Mouse (Mus musculus) right cerebral cortex, adult 18-20 months (tissue): ENCODE results near the gene Poll.

Experiments
- DNase-seq: peaks from one replicate; pipeline ENCODE4 v3.0.0; 2022; ENCODE audit warnings: mixed read lengths

The Poll gene

DNA sequence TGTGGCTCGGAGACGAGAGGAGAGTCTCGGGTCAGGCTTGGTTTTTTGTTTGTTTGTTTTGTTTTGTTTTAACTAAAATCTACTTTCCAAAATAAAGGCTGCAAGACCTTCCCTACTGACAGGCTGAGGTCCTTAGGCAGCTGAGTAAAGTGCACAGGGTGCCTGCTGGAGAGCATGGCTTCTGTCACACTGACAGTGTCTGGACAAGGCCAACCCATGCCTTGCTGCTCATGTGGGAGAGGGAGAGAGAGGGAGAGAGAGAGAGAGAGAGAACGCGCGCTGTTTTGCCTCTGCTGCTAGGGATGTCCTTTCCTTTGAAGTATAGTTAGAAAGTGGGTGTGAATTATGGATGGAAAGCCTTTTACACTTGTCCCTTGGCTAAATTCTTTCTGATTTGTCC, 28.8 kb downstream of the Poll start:
- no peak for DNase-seq

DNA sequence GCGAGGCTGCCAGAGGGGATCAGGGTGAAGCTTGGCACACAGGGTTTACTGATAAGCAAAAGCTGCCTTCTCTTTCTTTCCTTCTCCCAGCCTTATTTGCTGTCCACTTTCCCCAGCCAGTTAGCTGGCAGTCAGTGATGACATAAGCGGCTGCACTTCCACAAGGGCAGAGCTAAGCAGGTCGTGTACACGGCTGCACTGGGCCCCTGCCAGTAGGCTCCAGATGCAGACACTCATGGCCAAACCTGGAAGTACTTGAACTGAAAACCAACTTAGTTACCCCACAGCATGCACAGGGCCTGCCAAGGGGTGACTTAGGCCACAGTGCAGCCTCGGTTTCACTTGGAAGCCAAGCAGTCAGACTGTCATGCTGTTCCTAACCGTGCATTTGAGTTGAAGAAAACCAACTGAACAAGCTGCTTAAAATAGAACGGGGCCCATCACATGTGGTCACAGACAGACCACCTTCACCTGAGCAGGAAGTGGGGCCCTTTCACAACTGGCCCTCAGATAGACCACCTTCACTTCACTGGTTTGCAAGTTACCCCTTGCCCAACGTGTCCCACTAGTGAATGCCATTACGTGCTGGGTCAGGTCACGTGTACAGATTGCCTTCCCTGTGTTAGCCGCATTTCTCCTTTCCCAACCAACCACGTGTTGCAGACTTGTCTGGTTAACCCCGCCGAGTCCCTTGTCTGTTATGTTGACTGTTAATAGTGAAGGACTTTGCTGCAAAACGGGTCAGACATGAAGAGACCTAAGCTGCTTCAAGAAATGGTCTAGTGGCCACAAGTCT, 29.9 kb downstream of the Poll start:
- no peak for DNase-seq

DNA sequence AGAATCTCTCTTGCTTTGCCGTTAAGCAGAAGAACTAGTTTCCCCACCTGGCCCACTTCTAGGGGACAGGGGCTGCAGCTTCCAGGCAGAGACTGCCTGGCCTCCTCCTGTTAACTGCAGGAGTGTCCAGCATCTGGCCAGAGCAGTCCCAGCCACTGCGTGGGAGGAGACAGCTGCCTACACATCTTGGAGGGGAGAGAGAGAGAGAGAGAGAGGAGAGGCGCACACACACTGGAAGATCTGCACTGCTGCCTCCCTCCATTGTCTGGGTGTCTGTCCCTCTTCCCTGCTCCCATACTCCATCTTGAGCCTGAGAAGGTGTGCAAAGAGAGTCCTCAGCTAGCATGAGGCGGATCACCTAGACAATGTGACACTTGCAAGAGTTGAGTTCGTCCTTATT, 31.0 kb downstream of the Poll start:
- no peak for DNase-seq

DNA sequence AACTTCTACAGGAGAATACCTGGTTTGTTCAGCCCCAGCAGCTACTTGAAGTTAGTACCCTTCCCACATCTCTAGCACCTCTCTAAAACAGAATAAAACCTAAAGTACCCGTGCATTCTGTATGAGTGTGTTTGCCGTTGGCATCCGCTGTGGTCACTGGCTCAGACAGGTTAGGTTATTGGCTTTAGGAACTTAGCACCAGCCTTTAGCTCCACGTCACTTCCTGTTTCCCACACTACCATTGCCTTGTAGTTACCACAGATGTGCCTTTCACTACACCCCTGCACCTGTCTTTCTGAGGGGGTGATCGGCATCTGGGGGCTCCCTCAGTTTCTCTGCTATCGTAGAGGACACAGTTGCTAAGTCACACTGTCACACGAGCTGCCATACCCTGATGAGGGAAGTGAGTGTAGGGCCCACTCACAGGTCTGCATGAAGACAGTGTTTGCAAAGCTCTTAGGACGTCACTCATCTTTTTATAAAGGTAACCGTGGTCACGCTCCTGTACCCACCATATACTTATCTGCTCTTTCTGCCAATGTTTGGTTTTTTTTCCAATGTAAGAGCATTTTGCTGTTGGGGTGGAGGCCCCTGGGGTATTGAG, 32.3 kb downstream of the Poll start:
- DNase-seq: no peak

DNA sequence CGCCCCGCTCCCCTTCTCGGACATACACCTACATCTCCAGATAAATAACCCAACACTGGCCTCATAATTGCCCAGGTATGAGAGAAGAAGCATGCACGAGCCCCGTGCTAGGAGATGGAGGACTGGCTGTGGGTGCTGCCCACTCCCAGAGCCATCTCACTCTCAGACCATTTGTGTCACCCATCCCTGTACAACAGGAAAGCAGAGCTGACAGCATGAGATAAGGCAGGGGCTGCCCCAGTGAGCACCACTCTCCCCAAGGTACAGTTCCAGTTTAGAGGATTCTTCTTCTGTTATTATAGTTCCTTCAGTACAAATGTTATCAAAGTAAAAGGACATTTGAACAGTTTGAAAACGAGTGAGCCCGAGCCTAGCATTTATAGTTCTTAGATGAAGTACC, 32.9 kb downstream of the Poll start:
- no peak for DNase-seq

DNA sequence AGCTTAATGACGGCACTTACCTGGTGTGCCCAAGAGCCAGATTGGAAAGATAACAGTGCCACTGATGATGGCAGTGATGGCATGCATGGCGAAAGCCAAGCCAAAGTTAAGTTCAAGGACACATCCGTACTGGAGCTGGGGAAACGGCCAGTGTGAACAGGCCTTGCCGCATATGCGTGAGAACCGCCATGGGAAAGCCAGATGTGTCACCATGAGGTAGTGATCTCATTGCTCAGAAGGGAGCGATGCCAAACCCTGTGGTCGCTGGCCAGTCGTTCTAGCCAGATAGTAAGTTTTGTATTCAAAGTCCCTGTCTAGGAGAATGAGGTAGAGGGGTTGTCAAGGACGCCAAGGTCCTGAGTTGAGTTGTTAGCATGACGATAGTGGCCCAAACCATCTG, 44.1 kb downstream of the Poll start:
- no peak for DNase-seq

DNA sequence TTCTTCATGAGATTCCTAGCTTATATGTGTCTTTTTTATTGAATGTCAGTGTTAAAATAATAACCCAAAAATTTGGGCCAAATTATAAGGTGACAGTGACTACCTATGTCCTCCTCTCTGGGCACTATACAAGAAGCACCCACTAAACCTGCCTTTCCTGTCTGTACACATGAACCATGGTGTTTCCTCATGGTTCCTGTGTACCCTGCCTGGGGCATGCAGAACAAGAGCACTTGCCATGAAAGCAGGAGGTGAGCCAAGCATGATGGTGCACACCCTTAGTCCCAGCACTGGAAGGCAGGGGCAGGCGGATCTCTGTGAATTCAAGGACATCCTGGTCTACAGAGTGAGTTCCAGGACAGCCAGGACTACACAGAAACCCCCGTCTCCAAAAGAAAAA, 45.0 kb downstream of the Poll start:
- no peak for DNase-seq

DNA sequence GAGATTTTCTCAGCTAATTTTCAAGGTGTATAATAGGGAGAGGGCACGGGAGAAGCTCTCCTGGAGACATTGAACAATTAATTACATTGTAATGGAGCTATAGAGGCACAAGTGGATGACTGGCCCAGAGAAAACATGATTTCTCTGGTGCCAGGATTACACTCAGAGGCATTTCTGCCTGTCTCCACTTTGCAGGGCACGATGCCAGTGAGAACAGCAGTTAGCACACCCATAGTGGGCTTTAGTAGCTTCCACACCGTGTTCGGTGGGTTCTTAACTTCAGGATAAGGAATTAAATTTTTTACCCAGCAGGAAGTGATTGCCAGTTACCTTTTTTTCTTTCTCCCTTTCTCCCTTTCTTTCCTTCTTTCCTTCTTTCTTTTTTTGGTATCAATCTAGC, 48.9 kb downstream of the Poll start:
- DNase-seq: no peak

DNA sequence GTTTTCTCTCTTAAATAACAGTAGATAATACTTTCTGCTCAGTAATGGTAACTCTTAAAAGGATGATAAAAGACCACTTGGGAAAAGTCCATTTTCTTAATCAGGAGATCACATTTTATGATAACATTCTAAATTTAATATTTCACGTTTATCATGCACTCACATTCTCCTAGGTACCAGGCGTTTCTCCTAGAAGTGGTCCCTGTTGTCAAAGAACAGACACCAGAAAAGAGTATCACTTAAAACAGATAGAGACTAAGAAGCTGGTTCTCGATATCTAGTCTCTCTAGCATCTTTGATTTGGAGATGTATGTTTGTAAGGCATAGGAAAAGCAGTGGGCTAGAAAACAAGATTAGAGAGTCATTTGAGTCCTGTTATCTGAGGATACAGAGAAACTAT, 49.7 kb downstream of the Poll start:
- DNase-seq: no peak

DNA sequence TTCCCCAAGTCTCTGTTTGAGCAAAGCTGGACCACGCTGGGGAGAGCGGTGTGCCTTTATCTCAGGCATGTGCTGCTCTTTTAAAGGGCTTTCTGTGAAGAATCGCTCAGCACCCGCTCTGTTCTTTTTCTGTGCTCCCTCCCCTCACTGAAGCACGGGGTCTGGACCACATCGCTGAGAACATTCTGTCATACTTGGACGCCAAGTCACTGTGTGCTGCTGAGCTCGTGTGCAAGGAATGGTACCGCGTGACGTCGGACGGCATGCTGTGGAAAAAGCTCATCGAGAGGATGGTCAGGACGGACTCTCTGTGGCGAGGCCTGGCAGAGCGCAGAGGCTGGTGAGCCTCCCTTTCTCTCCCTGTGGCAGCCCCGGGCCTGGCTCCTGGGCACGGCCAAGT, 52.8 kb downstream of the Poll start:
- DNase-seq: peak; percentile 28

DNA sequence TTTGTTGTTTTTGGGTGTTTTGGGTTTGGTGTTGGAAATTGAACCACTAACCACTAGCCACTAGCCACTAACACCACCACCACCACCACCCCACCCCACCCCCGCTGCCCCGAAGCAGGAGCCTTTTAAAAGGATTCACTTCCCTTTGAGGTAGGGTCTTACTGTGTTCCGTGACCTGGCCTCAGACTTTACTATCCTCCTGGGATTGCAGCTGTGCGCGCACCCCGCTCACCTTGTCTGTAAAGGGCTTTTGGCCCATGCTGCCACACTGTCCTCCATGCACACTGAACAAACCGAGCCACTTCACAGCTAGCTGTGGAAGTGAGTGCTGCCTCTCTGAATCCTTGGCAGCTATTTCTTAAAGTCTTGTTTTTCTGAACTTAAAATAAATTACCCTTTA, 54.9 kb downstream of the Poll start:
- DNase-seq: no peak
